Mouse (Mus musculus) midbrain, embryonic 16.5 days (tissue): Measurements from ENCODE around the gene Dgcr8. TPM values are rescaled to one million over a fixed set of nuclear protein-coding genes. Genes with fewer than 3 reads are reported as not detected.
A peak's percentile ranks its signal among the peaks of the same experiment; 100 is the strongest.

ENCODE experiments used
- ATAC-seq: fragments of 200-750 bp; cut with Nextera tagmentation; 2 replicates; pipeline ENCODE4 v1.8.0; 2017; ENCODE audit warnings: moderate TSS enrichment
- H3K27ac ChIP-seq: fragments of 300-500 bp; sonication (generic); 2 replicates; pipeline ENCODE4 v1.5.1; 2014; ENCODE audit warnings: mild to moderate bottlenecking, low read length, mixed read lengths
- H3K27me3 ChIP-seq: fragments of 300-500 bp; sonication (generic); 2 replicates; pipeline ENCODE4 v1.6.1; 2014; ENCODE audit warnings: low read depth, low read length, mixed read lengths; ENCODE audit not compliant: control insufficient read depth, insufficient read depth
- H3K36me3 ChIP-seq: fragments of 300-500 bp; sonication (generic); 2 replicates; pipeline ENCODE4 v1.6.1; 2014; ENCODE audit warnings: mild to moderate bottlenecking, low read length, moderate library complexity, mixed read lengths; ENCODE audit not compliant: control insufficient read depth, insufficient read depth
- H3K4me1 ChIP-seq: fragments of 300-500 bp; sonication (generic); 2 replicates; pipeline ENCODE4 v1.6.1; 2014; ENCODE audit warnings: mild to moderate bottlenecking, low read length, mixed read lengths; ENCODE audit not compliant: control insufficient read depth, insufficient read depth
- H3K4me2 ChIP-seq: fragments of 300-500 bp; sonication (generic); 2 replicates; pipeline ENCODE4 v1.6.1; 2014; ENCODE audit warnings: mild to moderate bottlenecking, low read length, mixed read lengths
- H3K4me3 ChIP-seq: fragments of 300-500 bp; sonication (generic); 2 replicates; pipeline ENCODE4 v1.5.1; 2014; ENCODE audit warnings: low read depth, mild to moderate bottlenecking, low read length, moderate library complexity, mixed read lengths
- H3K9ac ChIP-seq: fragments of 300-500 bp; sonication (generic); 2 replicates; pipeline ENCODE4 v1.6.1; 2014; ENCODE audit warnings: low read depth, low read length, mixed read lengths
- H3K9me3 ChIP-seq: fragments of 300-500 bp; sonication (generic); replicated peaks from 2 replicates; pipeline ENCODE4 v1.6.1; 2014; ENCODE audit warnings: mild to moderate bottlenecking, low read length, mixed read lengths; ENCODE audit not compliant: control insufficient read depth, poor library complexity, severe bottlenecking
- WGBS: fragments of 180-500 bp; shearing (Covaris S2); extraction: QIAGEN DNeasy Blood & Tissue Kit; methylation state at CpG from one replicate; pipeline ENCODE4 v1.1.7; 2014; 5-methylcytosine and 5-hydroxymethylcytosine counted together
- polyA plus RNA-seq: library from polyadenylated mRNA; unstranded; fragments of >200 nt; fragmentation: Nextera tagmentation; extraction: Ambion mirVana; gene quantifications from 2 replicates; pipeline ENCODE4 v1.2.1, GENCODE M21; 2015

Dgcr8 gene
- polyA plus RNA-seq, 1 experiment from 2014 or later, result 31.1 TPM

- Histone ChIP-seq H3K4me2 (peak overlapping the region; percentile 93), H3K27me3 (no peaks in the 10 kb centered on the region), H3K27ac (peak overlapping the region; percentile 93), H3K4me3 (peak overlapping the region; percentile 69), H3K36me3 (peaks cover 29% of the 10 kb centered on the region), H3K9me3 (no peaks in the 10 kb centered on the region), H3K4me1 (peaks cover 35% of the 10 kb centered on the region), H3K9ac (peak overlapping the region; percentile 84)
- ATAC-seq, result peak; percentile 2; the same call in 1 of the 2 replicates
- WGBS, result under 1% methylated on average over 33 of the region's 33 CpGs
These were observed 41.3 kb downstream of the Dgcr8 start for GRCm38 (mm10) chr16:18247521-18248399.

- no peaks in the 10 kb centered on the region for H3K27me3 ChIP-seq
- no peak for ATAC-seq
These were observed 47.5 kb downstream of the Dgcr8 start for GRCm38 (mm10) chr16:18241581-18241980.

DNA sequence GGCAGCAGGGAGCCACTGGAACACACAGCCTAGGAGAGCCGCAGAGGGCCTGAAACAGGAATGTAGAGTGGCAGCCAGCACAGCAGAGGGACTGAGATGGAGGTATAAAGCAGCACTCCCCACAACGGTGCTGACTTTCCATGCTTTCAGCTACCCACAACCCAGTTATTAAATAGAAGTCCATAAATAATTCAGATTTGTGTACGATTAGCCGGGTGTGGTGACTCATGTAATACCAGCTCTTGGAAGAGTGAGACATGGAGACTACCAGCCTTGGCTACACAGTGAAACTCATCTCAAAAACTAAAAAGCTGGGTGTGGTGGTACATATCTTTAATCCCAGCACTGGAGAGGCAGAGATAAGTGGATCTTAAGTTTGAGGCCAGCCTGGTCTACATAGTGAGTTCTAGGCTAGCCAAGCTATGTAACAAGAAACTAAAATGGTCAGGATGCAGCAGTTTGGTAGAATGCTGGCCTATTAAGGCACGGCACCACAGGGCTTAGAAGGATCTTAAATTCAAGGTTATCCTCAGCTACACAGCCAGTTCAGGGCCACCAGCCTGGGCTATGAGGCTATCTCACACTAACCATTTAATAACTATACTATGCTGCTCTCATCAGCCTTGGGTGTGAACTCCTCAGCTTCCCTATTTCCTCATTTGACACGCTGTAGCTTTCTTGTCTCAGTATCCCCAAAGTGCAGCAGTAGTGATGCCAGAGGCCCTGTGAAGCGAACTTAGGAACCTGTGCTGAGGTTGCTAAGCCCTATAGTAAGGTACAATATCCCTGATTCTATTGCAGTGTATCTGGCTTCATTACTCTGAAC lies 52.2 kb downstream of the Dgcr8 start:
- Histone ChIP-seq H3K9me3 (no peaks in the 10 kb centered on the region), H3K9ac (peak overlapping the region; percentile 84; the same call in 1 of the 2 replicates), H3K4me2 (no peak overlapping the region), H3K36me3 (peaks cover 22% of the 10 kb centered on the region), H3K27ac (no peak overlapping the region), H3K27me3 (no peaks in the 10 kb centered on the region), H3K4me3 (no peak overlapping the region), H3K4me1 (peaks cover 22% of the 10 kb centered on the region)
- no peak for ATAC-seq
- WGBS, result 70% methylated on average over 7 of the region's 7 CpGs

More at GRCm38 (mm10) chr16:18241581-18241980, 47.5 kb downstream of the Dgcr8 start:
- Histone ChIP-seq H3K4me2 (no peak overlapping the region), H3K36me3 (peaks cover 51% of the 10 kb centered on the region), H3K9me3 (no peaks in the 10 kb centered on the region), H3K27ac (no peak overlapping the region), H3K4me1 (peaks cover 5% of the 10 kb centered on the region), H3K4me3 (no peak overlapping the region), H3K9ac (no peak overlapping the region)
- WGBS, result 91% methylated on average over 10 of the region's 10 CpGs

GRCm38 (mm10) chr16:18235389-18236065 lies 53.5 kb downstream of the Dgcr8 start:
- 2% methylated on average over 19 of the region's 19 CpGs for WGBS

GRCm38 (mm10) chr16:18234671-18235388 lies 54.2 kb downstream of the Dgcr8 start, which contains the start of gene Zdhhc8:
Gene Zdhhc8 (minus strand): TSS chr16:18235136.
- Histone ChIP-seq H3K36me3 (peaks cover 6% of the 10 kb centered on the region; the same call in 1 of the 2 replicates), H3K4me2 (peak within 1 kb of the TSS; percentile 89), H3K9me3 (no peaks in the 10 kb centered on the region), H3K4me3 (peak within 1 kb of the TSS; percentile 90), H3K27ac (peak within 1 kb of the TSS; percentile 93), H3K27me3 (no peaks in the 10 kb centered on the region), H3K9ac (peak within 1 kb of the TSS; percentile 84), H3K4me1 (peaks cover 26% of the 10 kb centered on the region)
- ATAC-seq, result peak; percentile 88
- under 1% methylated on average over 60 of the region's 79 CpGs for WGBS

More at GRCm38 (mm10) chr16:18235389-18236065, 53.5 kb downstream of the Dgcr8 start:
- H3K4me3 ChIP-seq, result peak overlapping the region; percentile 90
- peak overlapping the region; percentile 93 for H3K27ac ChIP-seq
- H3K27me3 ChIP-seq, result no peaks in the 10 kb centered on the region
- peak overlapping the region; percentile 89 for H3K4me2 ChIP-seq
- H3K4me1 ChIP-seq, result peaks cover 22% of the 10 kb centered on the region
- peak overlapping the region; percentile 84 for H3K9ac ChIP-seq
- peaks cover 10% of the 10 kb centered on the region for H3K36me3 ChIP-seq
- no peaks in the 10 kb centered on the region for H3K9me3 ChIP-seq
- peak; percentile 92 for ATAC-seq

- 19% methylated on average over 13 of the region's 13 CpGs for WGBS
- Histone ChIP-seq H3K9ac (peak overlapping the region; percentile 84), H3K4me1 (peaks cover 31% of the 10 kb centered on the region)
These were observed 55.0 kb downstream of the Dgcr8 start for GRCm38 (mm10) chr16:18233919-18234670.

GRCm38 (mm10) chr16:18233451-18233850 lies 55.6 kb downstream of the Dgcr8 start:
- Histone ChIP-seq H3K4me3 (no peak overlapping the region; the same call in 1 of the 2 replicates), H3K4me2 (peak overlapping the region; percentile 89), H3K9me3 (no peaks in the 10 kb centered on the region), H3K27ac (no peak overlapping the region), H3K36me3 (0 out of 2 replicates have a peak, but pooled peaks cover 3% of the 10 kb centered on the region), H3K4me1 (peaks cover 31% of the 10 kb centered on the region), H3K27me3 (no peaks in the 10 kb centered on the region), H3K9ac (peak overlapping the region; percentile 84; the same call in 1 of the 2 replicates)
- WGBS, result 79% methylated on average over 1 of the region's 1 CpGs
- no peak for ATAC-seq

More at GRCm38 (mm10) chr16:18233919-18234670, 55.0 kb downstream of the Dgcr8 start:
- Histone ChIP-seq H3K27ac (no peak overlapping the region; the same call in none of the 2 replicates), H3K4me2 (peak overlapping the region; percentile 89), H3K9me3 (no peaks in the 10 kb centered on the region), H3K36me3 (peaks cover 3% of the 10 kb centered on the region; the same call in 1 of the 2 replicates), H3K4me3 (peak overlapping the region; percentile 90), H3K27me3 (no peaks in the 10 kb centered on the region)
- ATAC-seq, result peak; percentile 11; the same call in 1 of the 2 replicates
